Mouse (Mus musculus) fat pad, adult 2 months (tissue): Measurements from ENCODE around the gene Olfr459.

Source experiments
- DNase-seq: peaks from one replicate; pipeline ENCODE4 v3.0.0-alpha.2; 2011; ENCODE audit warnings: low read depth, low spot score; ENCODE audit errors: extremely low read depth

The Olfr459 gene

DNA sequence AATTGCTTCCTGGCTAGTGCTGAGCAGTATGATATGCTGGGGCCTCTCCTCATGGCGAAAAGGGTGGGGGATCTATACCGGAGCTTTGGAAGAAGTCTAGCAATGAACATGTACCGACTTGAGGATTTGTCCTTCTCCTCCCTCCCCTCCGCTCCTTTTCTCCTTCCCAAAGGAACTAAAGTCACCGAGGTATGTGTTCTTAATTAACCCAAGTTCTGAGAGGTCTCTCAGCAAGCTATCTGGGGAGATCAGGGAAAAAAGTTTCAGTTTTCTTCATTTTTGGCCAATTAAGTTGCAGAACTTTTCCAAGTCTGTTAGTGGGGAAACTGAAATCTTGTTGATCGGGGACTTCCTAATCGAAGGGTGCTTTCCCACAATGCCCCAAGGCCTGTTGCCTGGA lies at the start of gene Olfr459:
Gene Olfr459 (minus strand): TSS at position 101 of the 400 bp plus-strand sequence.
- DNase-seq, result no peak

DNA sequence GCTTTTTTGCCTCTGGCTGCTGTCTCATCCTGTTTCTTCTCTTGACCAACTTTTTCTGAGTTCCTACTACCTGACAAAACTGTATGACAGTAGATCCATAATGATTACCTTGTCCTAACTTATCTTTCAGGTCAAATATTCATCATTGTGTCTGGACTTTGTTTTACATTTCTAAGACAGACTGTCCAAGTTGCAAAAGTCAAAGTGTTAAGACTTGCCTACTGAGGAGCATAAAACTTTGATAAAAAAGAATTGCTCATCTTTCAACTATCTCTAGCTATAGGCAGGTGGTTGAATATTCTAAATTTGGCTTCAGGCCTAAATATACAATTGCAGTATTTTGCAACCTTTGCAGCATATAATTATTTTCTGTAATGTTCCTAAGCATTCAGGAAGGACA lies 49.1 kb upstream of the Olfr459 start:
- peak; percentile 89 for DNase-seq

DNA sequence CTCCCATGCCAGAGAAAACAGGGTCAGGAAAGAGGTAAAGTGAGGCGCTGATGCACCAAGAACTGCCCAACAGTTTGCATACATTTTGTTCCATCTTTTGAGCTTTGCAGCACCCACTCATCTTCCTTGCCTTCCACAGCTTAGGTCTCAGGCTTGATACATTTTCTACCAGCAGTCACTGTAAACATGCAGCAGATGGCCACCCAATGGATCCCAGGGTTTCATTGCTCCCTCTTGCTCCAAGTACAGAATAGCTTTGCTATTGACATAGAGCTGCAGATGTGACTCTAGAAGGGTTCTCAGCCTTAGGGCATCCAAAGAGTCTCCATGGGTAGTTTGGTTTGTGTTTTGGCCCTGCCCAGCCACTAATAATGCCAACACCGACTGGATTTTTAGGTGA lies 11.7 kb upstream of the Olfr459 start:
- DNase-seq, result no peak

DNA sequence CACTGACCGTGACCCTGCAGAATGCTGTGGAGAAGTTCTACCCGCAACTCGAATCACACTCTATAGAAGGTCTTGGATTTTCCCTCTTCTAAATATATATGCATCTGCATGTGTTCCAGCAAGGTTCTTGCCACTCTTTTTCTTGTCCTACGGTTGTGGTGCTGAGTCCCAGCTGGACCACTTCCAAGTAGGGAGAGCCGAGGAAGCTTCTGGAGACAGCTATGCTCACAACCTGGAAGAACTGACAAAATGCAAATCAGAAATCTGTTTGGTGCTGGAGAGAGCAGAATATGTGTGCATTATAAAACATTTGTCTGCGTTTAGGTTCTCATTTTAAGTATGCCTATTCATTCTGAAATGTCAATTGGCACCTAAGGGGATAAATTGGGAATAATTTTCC lies 744 bp upstream of the Olfr459 start:
- no peak for DNase-seq

DNA sequence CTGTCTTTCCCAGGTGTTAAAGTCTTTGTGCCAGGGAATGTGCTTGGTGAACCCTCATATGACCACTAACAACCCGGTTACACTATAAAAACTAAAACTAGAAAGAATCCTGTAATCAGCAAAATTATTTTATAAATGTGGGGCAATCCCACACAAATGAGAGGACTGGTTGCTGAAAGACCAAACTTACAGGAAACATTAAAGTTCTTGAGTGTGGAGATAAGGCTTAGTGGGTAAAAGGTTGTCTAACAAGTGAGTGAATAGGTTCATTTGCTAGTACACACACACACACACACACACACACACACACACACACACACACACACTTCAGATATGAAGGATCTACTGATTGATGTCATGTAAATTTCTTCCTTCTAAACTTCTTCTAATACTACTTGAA lies 5.1 kb downstream of the Olfr459 start:
- DNase-seq, result no peak

DNA sequence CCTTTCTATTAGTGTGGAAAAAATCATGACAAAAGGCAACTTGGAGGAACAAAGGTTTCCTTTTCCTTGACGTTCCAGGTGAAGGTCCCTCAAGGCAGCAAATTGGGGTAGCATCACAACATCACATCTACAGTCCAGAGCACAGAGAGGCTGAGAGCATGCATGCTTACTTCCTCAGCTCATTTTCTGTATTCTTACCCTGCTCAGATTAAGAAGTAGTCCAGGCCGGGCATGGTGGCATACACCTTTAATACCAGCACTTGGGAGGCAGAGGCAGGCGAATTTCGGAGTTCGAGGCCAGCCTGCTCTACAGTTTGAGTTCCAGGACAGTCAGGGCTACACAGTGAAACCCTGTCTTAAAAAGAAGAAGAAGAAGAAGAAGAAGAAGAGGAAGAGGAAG lies 10.7 kb downstream of the Olfr459 start:
- DNase-seq, result no peak

DNA sequence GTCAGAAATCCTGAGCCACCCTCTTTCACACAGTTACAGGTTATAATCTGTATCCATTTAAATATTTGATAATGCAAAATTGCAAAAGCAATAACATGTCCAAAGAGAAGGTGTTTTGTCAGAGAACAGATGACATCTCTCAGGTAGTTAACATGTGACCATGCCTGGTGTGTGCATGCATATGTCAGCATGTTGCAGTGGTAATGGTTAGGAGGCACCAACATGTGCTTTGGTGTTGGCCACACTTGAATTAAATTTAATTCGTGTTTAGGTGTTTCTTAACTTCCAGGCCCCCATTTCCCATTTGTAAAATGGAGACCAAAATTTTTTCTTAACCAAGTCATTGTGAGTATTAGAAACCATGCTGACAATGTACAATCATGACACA lies 12.6 kb downstream of the Olfr459 start:
- no peak for DNase-seq

DNA sequence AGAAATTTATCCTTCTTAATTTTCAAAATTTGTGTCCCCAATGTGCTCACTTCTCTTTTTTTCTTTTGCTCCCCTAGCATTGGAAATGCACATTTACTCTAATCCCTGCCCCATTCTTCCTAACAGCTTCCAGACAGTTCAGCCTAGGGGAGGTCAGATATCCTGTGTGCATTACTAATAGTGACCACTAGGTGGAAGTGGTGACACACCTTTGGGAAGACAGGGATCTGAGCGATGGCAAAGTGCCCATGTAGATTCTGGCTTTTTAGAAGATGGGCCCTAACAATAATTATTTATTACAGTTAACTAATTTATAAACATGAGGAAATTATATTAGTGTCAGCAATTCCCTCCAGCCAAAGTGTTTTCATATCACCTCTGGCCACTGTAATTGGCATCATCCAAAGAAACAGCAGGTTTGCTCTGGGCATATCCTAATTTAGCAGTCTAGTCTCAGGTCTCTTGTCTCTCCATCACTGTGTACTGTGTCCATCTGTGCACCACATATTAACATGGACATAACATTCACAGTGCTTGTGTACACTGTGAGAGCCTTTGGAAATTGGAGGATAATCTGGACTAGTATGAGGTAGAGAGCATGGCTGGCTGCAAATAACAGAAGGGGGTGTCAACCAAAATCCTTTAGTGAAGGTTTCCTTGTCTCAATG lies 13.1 kb downstream of the Olfr459 start:
- DNase-seq, result peak; percentile 5

DNA sequence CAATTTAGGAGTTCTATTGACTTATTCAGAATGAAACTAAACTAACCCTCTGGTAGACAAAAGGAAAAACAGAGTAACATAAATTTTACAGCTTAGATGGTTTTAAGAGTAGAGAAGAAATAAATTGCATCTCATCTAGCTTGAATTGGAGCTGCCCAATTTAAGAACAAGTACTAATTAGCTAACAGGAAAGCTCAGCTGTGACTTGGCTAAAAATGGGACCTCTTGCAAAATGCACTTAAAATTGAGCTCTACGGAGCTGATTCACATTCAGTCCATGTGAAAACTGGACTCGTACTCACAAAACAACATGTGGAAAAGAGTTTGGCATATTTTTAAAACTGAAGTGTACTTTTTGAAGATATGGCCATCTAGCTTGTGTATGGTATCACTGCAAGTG lies 15.4 kb downstream of the Olfr459 start:
- no peak for DNase-seq

DNA sequence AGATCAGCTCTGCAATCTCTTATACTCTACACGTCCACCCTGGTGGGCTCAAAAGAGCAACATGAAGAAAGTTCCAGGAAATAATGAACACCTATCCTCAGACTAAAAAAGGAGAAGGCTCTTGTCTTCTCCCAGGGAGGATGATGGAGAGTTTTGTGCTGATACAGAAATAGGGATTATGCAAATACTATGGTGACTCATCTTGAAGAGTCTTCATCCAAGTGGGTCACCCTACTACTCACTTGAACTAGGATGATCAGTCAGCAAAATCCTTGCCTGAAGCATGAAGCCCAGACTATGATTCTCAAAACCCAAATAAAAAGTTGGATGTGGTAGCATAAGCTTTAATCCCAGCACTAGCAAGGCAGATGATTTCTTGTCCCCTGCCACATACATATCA lies 16.6 kb downstream of the Olfr459 start:
- DNase-seq, result no peak

DNA sequence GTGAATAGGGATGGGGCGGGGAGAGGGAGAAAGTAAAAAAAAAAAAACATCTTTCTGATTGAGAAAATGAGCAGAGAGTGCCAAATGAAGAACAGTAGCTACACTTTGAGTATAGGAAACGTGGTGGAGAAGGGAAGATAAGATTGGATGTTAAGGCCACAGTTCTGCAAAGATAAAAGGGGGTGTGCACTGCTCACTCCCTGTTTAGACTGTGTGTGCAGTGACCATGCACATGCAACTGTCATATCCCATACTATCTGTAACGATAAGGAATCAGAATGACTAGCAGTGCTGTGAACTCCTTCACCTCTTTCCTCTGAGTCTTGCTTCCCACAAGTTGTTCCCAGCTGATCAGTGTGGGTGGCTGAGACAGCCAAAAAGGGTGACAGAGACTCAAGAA lies 17.8 kb downstream of the Olfr459 start:
- DNase-seq, result no peak

DNA sequence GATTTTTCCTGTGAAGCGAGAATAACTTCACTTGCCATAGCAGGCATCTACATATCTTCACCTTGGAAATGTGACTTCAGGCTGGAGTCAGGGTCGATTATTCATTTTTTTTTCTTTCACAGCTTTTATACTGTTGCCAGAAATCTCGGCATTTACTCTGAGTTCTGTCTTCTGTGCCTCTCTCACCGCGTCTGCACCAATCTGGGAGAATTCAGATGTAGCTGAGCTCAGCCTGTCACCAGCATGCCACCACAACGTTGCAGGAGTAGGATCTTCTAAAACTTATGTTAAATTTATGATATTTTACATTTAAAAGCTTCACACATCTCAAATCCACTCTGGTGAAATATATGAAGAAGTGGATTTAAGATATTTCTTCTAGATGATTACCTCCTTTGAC lies 20.4 kb downstream of the Olfr459 start:
- DNase-seq, result no peak

DNA sequence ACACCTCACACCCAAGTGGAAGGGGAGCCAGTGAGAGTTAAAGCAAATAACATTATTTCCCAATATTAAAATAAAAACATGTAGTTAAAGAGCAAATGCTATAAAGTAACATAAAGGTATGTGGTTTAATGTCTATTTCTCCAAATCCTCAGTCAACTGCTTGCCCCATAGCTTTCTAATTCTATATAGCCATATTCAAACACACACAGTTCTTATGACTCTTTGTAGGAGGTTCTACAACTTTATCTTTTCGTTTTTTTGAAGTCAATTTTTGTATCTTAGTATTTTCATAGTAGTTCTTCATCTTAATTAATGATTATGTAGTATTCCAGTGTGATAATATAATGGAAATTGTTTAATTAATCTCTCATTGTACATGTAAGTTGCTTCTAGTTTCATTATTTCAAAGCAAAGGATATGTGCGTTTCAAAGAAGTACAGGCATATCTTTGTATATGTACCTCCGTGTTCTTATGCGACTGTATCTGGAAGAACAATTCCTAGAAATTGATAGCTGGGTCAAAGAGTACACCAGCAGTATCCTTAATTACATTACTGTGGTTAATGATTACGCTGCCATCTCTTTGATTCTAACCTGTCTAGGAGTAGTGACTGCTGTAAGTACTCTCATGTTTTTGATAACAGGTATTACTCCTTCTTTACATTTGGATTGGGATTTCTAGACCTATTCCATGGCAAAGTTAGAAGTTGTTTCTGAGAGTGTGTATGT lies 30.1 kb downstream of the Olfr459 start:
- DNase-seq, result no peak

DNA sequence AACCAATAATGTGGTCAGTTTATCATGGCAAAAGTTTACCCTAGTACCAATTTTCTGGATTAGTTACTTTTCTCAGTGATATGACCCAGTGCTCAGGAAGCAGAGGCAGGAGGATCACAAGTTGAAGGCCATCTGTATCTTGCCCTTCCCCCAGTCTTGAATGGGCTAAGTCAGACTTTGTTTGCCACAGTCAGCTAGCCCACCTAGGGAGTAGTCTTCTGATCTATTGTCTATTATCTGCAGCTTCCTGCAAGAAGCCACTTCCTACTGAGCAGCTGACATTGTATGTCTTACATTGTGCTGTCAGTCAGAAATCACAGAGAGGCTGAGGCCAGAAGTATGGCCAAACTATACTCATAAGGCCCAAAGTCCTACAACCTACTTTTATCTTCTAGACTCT lies 33.9 kb downstream of the Olfr459 start:
- no peak for DNase-seq

DNA sequence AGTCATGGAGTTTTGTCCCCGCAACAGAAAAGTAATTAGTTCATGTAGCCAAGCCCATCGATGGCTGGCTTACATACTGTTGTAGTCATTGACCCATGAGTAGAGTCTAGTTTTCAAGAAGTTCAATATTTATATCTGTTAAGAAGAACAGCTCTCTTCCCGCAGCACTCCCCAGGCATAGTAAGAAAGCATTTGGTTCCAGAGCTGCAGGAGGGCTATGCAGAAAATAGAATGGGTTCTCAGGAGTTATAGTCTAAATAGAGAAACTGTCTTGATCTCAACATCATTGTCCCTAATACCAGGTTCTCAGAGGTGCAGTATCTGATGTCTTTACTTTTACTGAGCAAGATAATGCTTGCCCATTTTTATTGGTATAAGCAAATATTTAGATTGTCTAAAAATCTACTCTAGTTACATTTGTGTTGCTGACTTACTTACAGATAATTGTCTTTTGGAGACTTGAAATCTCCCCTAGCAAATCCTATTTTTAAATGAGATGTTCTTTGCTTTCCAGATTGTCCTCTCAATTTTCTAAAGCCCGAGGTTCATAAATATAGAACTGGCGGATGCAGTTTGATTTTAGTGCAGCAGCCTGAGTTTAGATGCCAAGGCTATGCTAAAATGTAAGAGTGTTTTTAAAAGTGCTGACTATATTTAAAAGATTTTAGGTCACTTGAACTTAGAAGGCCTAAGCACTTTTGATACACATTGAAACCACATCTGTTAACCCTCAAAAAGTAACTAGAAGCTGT lies 40.1 kb downstream of the Olfr459 start:
- DNase-seq, result no peak

DNA sequence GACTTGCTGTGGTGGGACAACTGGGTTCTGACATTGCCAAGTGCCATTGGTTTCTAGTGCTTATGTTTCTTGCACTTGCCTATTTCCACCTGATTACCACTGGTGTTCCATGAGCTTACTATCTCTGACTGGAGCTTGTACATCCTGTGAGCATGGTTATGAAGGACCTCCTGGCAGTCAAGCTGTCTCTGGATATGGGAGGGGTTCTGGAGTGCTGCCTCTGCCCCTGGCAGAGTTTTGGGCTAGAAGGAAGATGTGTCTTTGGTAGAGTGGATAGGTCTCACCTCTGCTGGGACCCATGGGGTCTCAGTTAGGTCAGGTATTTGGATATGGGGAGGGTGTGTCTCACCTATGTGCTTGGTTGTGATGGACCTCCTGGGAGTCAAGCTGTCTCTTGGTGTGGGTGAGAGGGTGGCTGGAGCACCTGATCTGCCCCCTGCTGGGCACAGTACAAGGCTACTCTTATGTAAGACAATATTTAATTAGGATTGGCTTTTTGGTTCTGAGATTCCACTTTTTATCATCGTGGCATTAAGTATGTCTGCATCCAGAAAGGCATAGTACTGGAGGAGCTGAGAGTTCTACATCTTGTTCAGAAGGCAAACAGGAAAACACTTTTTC lies 46.9 kb downstream of the Olfr459 start:
- no peak for DNase-seq

DNA sequence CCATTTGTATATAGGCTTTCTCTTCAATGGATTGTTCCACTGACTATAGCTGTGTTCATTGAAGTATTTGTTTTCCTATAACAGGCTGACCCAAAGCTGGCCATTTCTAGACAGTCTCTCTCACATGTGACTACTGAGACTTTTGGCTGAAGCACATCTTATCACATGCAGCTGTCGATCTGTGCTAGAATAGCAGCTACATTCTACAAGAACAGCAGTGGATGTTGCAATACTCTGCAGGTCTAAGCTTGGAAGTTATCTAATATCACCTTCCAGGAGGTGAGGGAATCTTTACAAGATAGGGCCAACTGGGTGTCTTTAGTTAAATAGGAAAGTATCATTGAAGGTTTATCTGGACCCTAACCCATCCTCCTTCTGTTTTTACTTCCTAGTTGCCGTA lies 53.5 kb downstream of the Olfr459 start:
- no peak for DNase-seq
